Mouse (Mus musculus): ENCODE measurements around the gene Tex30. TPM values are rescaled to one million over a fixed set of nuclear protein-coding genes. Genes with fewer than 3 reads are reported as not detected.

The Tex30 gene
- polyA plus RNA-seq, 1 experiment from 2014 or later = 79.9 TPM

DNA sequence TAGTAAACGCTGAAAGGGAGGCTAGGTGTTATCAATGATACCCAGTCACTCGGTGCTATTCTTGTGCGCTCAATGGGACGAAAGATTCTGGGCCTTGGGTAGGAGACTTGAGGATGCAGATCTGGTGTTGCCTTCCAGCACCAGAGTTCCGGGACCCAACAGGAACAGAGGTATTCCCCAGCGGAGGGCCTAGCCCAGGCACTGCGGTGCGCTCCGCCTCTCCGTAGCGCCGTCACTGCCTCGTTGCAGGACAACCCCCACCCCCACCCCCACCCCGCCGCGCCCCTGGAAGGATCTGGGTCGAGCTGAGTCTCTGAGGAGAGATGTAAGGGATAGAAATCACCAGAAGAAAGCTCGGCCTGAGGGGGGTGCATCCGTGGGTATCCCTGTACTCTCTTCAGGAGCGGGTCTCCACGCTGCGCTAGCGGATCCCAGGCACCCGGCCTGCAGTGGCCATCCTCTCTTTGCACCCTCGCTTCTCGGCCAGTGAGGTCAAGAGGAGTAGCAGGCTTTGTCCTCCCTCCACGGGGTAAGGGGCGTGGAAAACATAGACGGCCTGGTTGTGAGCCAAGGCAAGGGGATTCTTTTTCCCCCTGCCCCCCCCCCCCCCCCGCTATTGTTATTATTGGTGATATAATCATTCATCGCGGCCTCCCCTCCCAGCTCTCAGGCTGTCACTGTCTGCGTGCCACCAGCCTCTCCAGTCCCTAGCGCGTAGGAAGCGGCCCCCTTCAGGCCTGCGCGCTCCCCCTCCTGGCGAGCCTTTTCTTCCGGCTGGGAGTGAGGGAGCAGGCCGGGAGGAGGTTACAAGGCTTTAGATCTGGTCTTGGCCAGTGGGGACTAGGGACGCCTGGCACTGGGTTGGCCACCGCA lies 17.2 kb upstream of the Tex30 start:
- WGBS = under 1% methylated on average over 42 of the region's 43 CpGs
- Histone ChIP-seq H3K9ac (replicated peaks; ENCODE audit: low read length) (peak overlapping the region; percentile 86), H3K4me3 (ENCODE audit: low read length) (peak overlapping the region; percentile 78), H3K27me3 (ENCODE audit: insufficient read depth, low read length) (no peaks in the 10 kb centered on the region), H3K4me2 (replicated peaks; ENCODE audit: low read depth, low read length) (peak overlapping the region; percentile 65), H3K9me3 (ENCODE audit: low read length) (no peaks in the 10 kb centered on the region), H3K4me1 (ENCODE audit: insufficient read depth, low read length) (peaks cover 13% of the 10 kb centered on the region), H3K36me3 (ENCODE audit: insufficient read depth, low read length) (peaks cover 15% of the 10 kb centered on the region; the same call in 1 of the 2 replicates), H3K27ac (ENCODE audit: low read length) (peak overlapping the region; percentile 98)
- ATAC-seq (ENCODE audit: low FRiP score, low TSS enrichment) = peak; percentile 90

DNA sequence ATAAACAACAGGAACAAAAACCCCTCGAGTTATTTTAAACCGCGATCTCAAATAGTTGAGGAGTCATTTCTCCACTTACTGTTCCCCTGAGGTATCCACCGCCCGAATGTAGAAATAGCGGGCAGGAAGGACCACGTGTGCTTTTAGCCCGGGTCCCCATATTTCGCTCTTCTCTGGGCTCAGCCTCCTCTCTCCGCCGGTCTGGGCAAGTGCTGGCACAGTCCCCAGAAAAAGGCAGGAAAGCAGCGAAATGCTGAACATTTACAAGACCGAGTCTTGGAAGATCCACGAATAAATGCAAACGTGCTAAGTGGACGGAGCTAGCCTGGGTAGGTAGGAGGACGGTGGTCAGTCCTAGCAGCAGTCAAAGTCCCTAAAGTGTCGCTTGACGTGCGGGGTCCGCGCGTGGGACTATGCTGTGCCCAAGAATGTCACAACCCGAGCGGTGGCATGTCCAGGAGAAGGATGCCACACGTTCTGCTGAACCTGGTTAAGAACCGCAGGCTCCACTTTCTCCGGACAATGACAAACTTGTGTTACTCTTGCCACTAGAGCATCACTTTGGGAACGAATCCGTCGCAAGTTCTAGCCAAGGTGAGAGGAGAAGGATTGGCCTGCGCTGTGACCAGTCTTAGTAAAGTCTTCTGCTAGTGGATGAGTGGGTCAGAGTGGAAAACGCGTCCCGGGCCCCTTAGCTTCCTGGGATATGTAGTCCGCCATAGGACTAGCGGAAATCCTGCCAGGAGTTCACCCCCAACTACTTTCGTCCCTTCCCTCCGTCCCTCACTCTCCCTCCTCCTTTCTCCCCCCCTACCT lies 16.2 kb upstream of the Tex30 start, which contains the start of the genes Kdelc1 and Bivm:
Kdelc1 (minus strand) TSS at position 570 of the 816 bp plus-strand sequence.
Bivm (plus strand) TSS at position 719 of the 816 bp plus-strand sequence.
- under 1% methylated on average over 39 of the region's 39 CpGs for WGBS
- peaks cover 13% of the 10 kb centered on the region for H3K4me1 ChIP-seq (ENCODE audit: insufficient read depth, low read length)

DNA sequence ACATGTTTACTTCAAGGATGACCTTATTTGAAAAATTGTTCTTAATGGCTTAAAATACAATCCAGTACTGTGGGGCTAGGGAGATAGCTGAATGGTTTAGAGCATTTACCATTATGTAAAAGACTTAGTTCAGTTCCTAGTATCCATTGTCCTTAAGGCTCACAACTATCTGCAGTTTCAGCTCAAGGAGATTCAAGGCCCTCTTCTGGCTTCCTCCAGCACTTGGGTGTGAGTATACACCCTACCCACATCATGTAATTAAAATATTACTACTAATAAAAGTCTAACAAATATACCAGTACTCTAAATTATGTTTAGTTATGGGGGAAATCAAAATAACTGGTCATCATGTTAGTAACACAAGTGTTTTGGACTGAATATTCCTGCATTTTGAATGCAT lies 15.3 kb upstream of the Tex30 start:
- Histone ChIP-seq H3K9me3 (ENCODE audit: low read length) (no peaks in the 10 kb centered on the region), H3K9ac (replicated peaks; ENCODE audit: low read length) (0 out of 2 replicates have a peak overlapping the region, but pooled peaks have one; percentile 48), H3K4me2 (replicated peaks; ENCODE audit: low read depth, low read length) (peak overlapping the region; percentile 46), H3K27me3 (ENCODE audit: insufficient read depth, low read length) (no peaks in the 10 kb centered on the region), H3K36me3 (ENCODE audit: insufficient read depth, low read length) (peaks cover 23% of the 10 kb centered on the region), H3K27ac (ENCODE audit: low read length) (no peak overlapping the region), H3K4me3 (ENCODE audit: low read length) (peak overlapping the region; percentile 24), H3K4me1 (ENCODE audit: insufficient read depth, low read length) (peaks cover 13% of the 10 kb centered on the region)
- no peak for ATAC-seq (ENCODE audit: low FRiP score, low TSS enrichment)

More for the DNA sequence above, 16.2 kb upstream of the Tex30 start, which contains the start of the genes Kdelc1 and Bivm:
- H3K27ac ChIP-seq (ENCODE audit: low read length) = peak within 1 kb of the TSS; percentile 98
- H3K4me2 ChIP-seq (replicated peaks; ENCODE audit: low read depth, low read length) = peak within 1 kb of the TSS; percentile 65
- H3K27me3 ChIP-seq (ENCODE audit: insufficient read depth, low read length) = no peaks in the 10 kb centered on the region
- H3K4me3 ChIP-seq (ENCODE audit: low read length) = peak within 1 kb of the TSS; percentile 78
- no peaks in the 10 kb centered on the region for H3K9me3 ChIP-seq (ENCODE audit: low read length)
- ATAC-seq (ENCODE audit: low FRiP score, low TSS enrichment) = peak; percentile 98
- peak within 1 kb of the TSS; percentile 86 for H3K9ac ChIP-seq (replicated peaks; ENCODE audit: low read length)
- H3K36me3 ChIP-seq (ENCODE audit: insufficient read depth, low read length) = peaks cover 15% of the 10 kb centered on the region; the same call in 1 of the 2 replicates

DNA sequence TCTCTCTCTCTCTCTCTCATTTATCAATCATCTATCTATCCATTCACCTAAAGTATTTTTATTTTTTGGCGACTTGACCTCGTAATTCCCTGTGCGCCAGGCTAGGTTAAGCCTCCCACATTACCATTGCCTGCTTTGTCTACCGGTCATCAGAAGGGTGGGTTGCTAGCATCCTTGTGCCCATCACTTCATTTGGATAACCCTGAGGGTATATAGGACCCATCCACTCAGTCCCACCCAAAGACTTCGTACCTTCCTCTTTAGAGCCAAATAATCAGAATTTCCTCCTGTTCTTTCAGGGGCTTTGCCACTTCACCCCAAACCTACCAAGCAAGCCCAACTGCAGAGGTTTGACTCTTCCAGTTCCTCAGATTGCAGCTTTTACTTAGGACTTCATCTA lies 698 bp upstream of the Tex30 start:
- Histone ChIP-seq H3K36me3 (ENCODE audit: insufficient read depth, low read length) (peaks cover 17% of the 10 kb centered on the region), H3K4me2 (replicated peaks; ENCODE audit: low read depth, low read length) (peak overlapping the region; percentile 66), H3K9me3 (ENCODE audit: low read length) (no peaks in the 10 kb centered on the region), H3K27ac (ENCODE audit: low read length) (no peak overlapping the region), H3K4me3 (ENCODE audit: low read length) (peak overlapping the region; percentile 92), H3K4me1 (ENCODE audit: insufficient read depth, low read length) (peaks cover 11% of the 10 kb centered on the region), H3K27me3 (ENCODE audit: insufficient read depth, low read length) (no peaks in the 10 kb centered on the region), H3K9ac (replicated peaks; ENCODE audit: low read length) (peak overlapping the region; percentile 58)
- 16% methylated on average over 5 of the region's 5 CpGs for WGBS
- 0 out of 2 replicates have a peak, but pooled peaks have one; percentile 46 for ATAC-seq (ENCODE audit: low FRiP score, low TSS enrichment)

DNA sequence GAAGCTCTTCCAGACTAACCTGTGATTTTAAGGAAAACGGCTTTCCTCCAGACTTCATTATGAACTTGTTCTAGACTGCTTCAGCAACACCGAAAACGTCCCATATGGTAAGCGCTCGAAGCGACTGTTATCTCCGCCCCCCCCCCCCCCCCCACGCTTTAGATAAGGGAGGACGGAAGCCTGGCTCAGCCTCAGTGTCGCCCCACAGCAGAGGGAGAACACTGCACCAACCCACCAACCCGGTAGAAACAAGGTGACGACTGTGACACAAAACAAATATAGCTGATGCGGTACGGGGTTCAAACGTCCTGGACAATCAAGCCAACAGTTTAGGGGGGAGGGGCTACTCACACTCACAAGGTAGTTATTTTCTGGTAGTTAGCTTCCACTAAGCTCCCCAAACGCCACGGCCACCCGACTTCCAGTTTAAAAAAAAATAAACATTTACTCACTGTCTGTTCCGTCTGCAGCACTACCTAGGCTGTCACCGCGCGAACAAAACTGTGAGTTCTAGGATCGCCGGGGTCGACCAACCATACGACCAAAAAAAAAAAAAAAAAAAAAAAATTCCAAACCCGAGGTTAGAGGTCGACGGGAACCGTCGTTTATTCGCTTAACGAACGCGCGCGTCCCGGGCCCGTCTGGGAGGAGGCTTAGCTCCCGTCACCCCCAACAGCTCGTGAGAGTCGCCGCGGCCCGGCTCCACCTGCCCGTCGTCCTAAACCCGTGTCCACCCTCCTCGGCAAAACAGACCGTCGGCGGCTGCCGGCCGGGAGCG lies 604 bp downstream of the Tex30 start:
- no peaks in the 10 kb centered on the region for H3K9me3 ChIP-seq (ENCODE audit: low read length)
- peak; percentile 88 for ATAC-seq (ENCODE audit: low FRiP score, low TSS enrichment)
- WGBS = under 1% methylated on average over 55 of the region's 55 CpGs

DNA sequence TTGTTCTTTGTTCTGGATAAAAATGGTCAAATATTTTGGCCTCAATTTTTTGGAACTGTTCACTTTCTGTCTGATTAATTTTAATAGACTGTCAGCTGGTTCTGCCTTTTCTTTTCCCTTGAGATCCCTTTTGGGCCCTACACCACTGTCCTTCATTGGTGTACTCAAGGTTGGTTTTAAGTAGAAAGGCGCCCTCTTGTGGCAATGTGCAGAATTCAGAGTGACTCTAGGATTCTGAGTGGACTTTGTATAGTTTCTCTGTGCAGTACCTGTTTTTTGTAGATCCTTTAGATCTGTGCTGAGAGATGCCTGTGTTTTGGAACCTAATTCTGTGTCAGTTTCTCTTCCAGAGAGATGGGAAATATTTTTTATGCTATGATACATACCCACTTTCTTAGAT lies 37.6 kb downstream of the Tex30 start:
- Histone ChIP-seq H3K4me3 (ENCODE audit: low read length) (no peak overlapping the region), H3K36me3 (ENCODE audit: insufficient read depth, low read length) (no peaks in the 10 kb centered on the region), H3K27me3 (ENCODE audit: insufficient read depth, low read length) (no peaks in the 10 kb centered on the region), H3K9ac (replicated peaks; ENCODE audit: low read length) (no peak overlapping the region), H3K4me1 (ENCODE audit: insufficient read depth, low read length) (no peaks in the 10 kb centered on the region), H3K27ac (ENCODE audit: low read length) (no peak overlapping the region), H3K4me2 (replicated peaks; ENCODE audit: low read depth, low read length) (no peak overlapping the region), H3K9me3 (ENCODE audit: low read length) (no peaks in the 10 kb centered on the region)
- WGBS = 0% methylated on average over 1 of the region's 1 CpGs
- no peak for ATAC-seq (ENCODE audit: low FRiP score, low TSS enrichment)

More for the DNA sequence above, 604 bp downstream of the Tex30 start:
- peak overlapping the region; percentile 66 for H3K4me2 ChIP-seq (replicated peaks; ENCODE audit: low read depth, low read length)
- H3K36me3 ChIP-seq (ENCODE audit: insufficient read depth, low read length) = peaks cover 19% of the 10 kb centered on the region
- no peaks in the 10 kb centered on the region for H3K27me3 ChIP-seq (ENCODE audit: insufficient read depth, low read length)
- H3K27ac ChIP-seq (ENCODE audit: low read length) = peak overlapping the region; percentile 96
- H3K9ac ChIP-seq (replicated peaks; ENCODE audit: low read length) = peak overlapping the region; percentile 81
- peaks cover 11% of the 10 kb centered on the region for H3K4me1 ChIP-seq (ENCODE audit: insufficient read depth, low read length)
- peak overlapping the region; percentile 92 for H3K4me3 ChIP-seq (ENCODE audit: low read length)

DNA sequence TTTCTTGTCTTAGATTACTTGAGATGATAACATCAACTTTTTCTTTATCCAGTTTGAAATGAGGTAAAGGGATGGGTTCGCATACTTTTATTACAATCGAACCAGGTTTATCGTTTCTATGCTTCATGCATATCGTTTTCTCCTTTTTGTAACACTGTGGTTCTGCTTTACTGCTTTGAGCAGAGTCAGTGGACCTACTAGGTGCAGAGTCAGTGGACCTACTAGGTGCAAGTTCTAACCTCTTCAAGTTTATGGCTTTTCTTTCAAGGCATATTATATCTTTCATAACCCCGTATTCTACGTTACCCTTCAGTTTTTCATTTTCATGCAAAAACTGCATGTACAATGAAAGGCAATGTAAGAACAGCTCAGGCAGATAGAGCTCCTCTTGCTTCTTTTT lies 38.8 kb downstream of the Tex30 start:
- H3K9ac ChIP-seq (replicated peaks; ENCODE audit: low read length) = no peak overlapping the region

DNA sequence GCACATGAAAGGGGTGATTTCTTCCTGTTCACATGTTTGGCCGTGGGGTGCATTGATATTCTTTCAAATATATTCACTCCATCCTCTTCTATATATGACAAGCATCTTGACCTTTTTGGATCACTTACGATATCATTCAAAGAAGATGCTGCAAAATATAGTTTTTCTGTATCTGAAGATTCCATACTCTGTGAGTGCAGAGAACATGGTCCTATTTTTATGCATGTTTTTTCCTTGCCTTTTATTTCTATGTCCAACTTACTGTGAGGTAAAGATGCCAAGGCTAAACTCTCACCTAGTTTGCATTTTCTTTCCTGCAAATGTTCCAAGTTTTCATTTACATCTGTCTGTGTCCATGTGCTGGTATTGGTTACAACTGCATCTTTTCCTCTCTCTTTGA lies 40.4 kb downstream of the Tex30 start, which contains the start of gene Gm8251:
Gm8251 (minus strand) TSS at position 101 of the 400 bp plus-strand sequence.
- no peak within 1 kb of the TSS for H3K9ac ChIP-seq (replicated peaks; ENCODE audit: low read length)
- 92% methylated on average over 2 of the region's 2 CpGs for WGBS
- H3K4me3 ChIP-seq (ENCODE audit: low read length) = no peak within 1 kb of the TSS
- H3K27ac ChIP-seq (ENCODE audit: low read length) = no peak within 1 kb of the TSS
- ATAC-seq (ENCODE audit: low FRiP score, low TSS enrichment) = no peak
- no peaks in the 10 kb centered on the region for H3K9me3 ChIP-seq (ENCODE audit: low read length)
- no peaks in the 10 kb centered on the region for H3K36me3 ChIP-seq (ENCODE audit: insufficient read depth, low read length)
- H3K27me3 ChIP-seq (ENCODE audit: insufficient read depth, low read length) = no peaks in the 10 kb centered on the region
- no peaks in the 10 kb centered on the region for H3K4me1 ChIP-seq (ENCODE audit: insufficient read depth, low read length)
- no peak within 1 kb of the TSS for H3K4me2 ChIP-seq (replicated peaks; ENCODE audit: low read depth, low read length)

More for the DNA sequence above, 38.8 kb downstream of the Tex30 start:
- Histone ChIP-seq H3K27ac (ENCODE audit: low read length) (no peak overlapping the region), H3K36me3 (ENCODE audit: insufficient read depth, low read length) (no peaks in the 10 kb centered on the region), H3K27me3 (ENCODE audit: insufficient read depth, low read length) (no peaks in the 10 kb centered on the region), H3K4me1 (ENCODE audit: insufficient read depth, low read length) (no peaks in the 10 kb centered on the region), H3K4me2 (replicated peaks; ENCODE audit: low read depth, low read length) (no peak overlapping the region), H3K9me3 (ENCODE audit: low read length) (no peaks in the 10 kb centered on the region), H3K4me3 (ENCODE audit: low read length) (no peak overlapping the region)
- 96% methylated on average over 6 of the region's 6 CpGs for WGBS
- no peak for ATAC-seq (ENCODE audit: low FRiP score, low TSS enrichment)

DNA sequence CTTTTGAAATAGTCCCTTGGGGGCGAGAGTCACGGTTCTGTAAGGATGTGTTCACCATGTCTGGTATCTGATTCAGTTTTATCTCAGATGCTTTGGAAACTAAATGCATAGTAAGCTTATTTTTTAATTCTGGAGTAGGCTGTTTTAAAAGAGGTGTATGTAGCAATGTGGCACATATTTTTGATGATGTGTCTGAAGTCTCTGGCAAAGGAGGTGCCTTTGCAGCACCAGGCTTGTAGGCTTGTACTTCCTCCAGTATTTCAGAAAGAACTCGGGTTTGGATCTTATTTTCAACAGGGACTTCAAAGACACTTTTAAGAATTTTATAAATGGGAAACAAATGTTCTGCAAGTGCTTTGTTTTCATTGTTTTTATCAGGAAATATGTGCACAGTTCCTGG lies 44.4 kb downstream of the Tex30 start:
- Histone ChIP-seq H3K9ac (replicated peaks; ENCODE audit: low read length) (no peak overlapping the region), H3K27me3 (ENCODE audit: insufficient read depth, low read length) (no peaks in the 10 kb centered on the region), H3K27ac (ENCODE audit: low read length) (no peak overlapping the region), H3K9me3 (ENCODE audit: low read length) (no peaks in the 10 kb centered on the region), H3K36me3 (ENCODE audit: insufficient read depth, low read length) (no peaks in the 10 kb centered on the region), H3K4me2 (replicated peaks; ENCODE audit: low read depth, low read length) (no peak overlapping the region), H3K4me1 (ENCODE audit: insufficient read depth, low read length) (no peaks in the 10 kb centered on the region), H3K4me3 (ENCODE audit: low read length) (no peak overlapping the region)
- WGBS = 87% methylated on average over 3 of the region's 3 CpGs
- no peak for ATAC-seq (ENCODE audit: low FRiP score, low TSS enrichment)

All from kidney, embryonic 16.5 days (tissue).